Mouse (Mus musculus) fibroblast of lung, adult 2 months (primary cell): Measurements from ENCODE around the gene Hadh.

Source experiments
- DNase-seq: peaks from one replicate; pipeline ENCODE4 v3.0.0-alpha.2; 2011; ENCODE audit warnings: low read depth

Hadh gene

DNA sequence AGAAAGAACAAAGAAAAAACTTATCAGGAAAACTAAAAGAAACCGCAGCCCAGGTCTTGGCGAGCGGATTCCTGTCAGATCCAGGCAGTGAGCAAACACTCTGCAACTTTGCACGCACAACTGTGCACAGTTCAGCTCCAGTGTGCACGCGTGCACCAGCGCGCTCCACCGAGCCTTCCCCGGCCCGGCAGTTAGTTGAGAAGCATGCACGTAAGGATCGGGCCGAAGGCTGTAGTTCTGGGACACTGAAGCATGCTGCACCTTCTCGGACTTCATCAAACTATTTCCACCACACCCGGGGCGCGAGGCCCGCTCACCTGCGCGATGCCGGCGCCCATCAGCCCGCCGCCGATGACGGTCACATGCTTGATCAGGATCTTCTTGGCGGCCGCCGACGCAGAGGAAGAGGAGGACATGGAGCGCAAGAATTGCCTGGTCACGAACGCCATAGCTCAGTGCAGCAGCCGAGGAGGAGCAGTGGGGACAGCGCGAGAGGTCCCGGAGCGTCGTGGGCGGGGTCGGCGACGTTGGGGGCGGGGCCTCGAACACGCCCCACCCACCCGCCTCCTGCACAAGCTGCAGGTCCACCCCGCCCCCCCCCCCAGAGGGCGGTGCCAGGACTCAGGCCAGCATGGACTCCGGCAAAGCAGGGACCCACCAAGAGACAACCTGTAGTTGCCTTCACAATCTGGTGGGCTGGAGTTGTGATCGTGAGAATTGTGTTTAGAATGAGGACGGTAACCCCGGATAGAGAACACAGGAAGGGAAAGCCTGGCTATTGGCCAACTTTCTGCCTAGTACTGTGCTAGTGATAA is at the start of gene Hadh:
Gene Hadh (minus strand): TSS at position 543 of the 815 bp plus-strand sequence.
- DNase-seq, result peak; percentile 58

DNA sequence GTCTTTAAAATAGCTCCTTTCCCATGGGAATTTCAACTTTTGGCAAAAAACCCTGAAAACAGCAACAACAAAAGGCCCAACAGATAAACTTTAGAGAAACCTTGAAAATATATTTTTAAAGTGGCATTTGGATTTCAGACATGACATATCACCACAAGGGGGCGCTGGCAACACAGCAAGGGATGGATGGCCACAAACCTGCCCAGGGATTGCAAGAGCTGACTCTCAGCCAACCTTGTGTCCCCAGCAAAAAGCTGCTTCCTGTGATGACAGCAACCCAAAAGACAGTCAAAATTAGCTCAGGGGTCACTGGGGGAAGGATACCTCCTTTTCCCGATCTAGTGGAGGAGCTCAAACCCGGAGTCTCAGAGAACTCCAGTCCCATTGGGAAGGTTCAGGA is 48.3 kb upstream of the Hadh start:
- DNase-seq, result peak; percentile 36

DNA sequence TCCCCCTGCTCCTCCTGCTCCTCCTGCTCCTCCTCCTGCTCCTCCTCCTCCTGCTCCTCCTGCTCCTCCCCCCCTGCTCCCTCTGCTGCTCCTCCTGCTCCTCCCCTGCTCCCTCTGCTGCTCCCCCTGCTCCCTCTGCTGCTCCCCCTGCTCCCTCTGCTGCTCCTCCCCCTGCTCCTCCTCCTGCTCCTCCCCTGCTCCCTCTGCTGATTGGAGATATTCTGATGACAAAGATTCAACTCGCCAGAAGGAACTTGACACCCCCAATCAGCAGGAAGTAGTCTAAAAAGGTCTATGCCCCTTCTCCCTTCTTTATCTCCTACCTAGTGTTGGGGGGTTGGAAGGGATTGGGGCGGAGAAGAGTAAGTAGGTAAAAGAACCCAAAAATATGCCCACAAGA is 46.3 kb upstream of the Hadh start:
- DNase-seq, result no peak

DNA sequence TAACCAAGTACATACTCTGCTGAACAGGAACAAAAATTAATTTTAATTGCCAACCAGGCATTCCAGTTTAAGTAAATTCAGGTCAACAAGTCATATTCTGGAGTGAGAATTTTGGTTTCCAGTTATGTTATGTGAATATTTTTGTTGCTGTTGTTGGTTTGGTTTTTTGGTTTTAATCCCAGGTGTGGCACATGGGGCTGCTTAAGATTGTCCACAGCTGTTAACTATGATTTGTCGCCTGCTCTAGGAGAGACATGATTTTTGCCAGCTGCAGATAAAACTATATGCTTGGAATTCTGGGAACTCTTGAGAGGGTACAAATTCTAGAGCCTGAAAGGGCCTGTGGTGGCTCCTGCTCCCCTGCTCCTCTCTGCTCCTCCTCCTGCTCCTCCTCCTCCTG is 45.2 kb upstream of the Hadh start:
- DNase-seq, result no peak

DNA sequence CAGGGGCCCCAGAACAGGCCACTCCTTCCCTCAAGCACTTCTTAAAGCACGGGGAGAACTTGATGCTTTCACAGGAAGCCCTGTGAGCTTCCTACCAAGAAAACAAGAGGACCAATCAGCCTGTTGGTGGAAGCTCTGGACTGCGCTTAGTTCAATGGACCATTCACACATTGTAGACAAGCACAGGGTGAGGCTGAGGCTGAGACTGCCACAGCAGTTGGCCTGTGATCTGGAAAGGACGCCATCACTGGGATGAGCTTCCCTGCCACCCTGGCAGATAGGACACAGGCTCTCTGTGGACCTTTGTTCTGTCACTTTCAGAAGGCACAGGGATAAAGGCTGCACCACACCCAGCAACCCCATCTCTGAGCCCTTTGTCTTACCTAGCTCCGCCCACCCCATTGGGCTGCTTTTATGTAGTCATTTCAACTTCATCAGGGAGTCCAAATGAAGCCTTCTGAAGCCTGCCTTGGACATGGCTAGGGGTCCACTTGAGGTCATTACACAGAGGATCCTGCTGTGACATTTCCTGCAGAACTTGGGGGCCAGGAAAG is 44.1 kb upstream of the Hadh start:
- DNase-seq, result no peak

DNA sequence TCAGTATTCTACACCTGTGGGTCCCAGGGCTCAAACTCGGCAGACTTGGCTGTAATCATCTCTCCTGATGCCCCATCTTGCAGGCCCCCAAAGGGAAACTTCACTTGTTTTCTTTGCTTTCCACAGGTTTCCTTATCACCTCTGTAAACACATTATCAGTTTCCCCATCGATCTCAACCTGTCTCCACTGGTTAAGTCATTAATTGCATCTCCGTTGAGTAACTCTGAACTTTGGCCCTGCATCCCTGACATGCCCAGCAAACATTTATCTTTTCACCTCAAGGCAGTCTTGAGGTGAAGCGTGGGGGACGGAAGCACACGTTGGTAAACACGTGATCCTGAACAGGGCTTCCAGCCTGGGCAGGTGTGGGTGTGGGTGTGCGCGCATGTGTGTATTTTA is 40.4 kb upstream of the Hadh start:
- no peak for DNase-seq

DNA sequence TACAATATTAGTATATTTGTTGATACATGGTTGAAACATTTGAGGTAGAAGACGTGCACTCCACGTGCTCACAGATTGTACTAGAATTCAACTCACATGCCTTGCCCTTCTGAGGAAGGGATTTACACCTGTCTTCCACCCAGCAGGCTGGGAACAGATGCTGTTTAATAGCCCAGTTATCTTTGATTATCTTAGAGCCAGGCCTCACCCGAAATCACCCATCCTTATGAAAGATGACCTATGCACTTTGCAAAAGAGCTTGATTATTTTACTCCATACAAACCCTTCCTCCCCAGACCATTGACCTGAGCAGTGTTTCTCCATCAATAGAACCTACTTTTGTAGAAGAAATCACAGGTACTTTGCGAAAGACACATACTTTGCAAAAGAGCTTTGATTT is 38.7 kb upstream of the Hadh start:
- no peak for DNase-seq

DNA sequence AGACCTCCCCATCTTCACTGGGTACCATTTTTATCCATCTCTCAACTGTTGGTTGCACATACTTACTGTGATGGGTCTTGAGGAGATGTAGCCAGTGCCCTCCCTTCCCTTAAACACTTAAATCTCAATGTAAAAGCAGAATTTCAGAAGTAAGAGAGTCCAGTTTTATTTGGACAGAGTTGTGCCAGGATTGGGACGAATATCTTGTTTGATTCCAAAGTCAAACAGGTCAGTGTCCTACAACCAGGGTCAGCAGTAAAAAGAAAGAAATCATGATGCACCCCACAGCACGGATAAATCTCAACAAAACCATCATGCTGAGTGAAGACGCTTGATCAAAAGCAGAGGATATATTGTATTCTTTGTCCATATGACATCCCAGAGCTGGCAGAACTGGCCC is 35.9 kb upstream of the Hadh start:
- DNase-seq, result no peak

DNA sequence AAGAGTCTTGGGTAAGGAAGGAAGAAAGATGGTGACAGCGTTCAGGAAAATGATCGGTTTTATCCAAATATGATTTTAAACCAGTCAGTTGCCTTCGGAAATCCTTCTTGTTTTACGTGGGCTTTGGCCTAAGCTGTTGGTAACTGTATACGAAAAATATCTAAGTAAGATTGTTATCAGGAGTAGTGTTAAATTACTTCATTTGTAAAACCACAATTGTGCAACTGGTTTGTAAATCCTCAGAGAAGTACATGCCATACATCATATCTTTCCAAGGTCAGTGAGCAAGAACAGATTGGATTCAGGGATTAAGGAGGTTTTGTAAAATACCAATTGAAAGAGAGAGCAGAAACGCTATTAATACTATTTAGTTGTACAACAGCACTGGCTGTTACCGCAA is 34.4 kb upstream of the Hadh start:
- no peak for DNase-seq

DNA sequence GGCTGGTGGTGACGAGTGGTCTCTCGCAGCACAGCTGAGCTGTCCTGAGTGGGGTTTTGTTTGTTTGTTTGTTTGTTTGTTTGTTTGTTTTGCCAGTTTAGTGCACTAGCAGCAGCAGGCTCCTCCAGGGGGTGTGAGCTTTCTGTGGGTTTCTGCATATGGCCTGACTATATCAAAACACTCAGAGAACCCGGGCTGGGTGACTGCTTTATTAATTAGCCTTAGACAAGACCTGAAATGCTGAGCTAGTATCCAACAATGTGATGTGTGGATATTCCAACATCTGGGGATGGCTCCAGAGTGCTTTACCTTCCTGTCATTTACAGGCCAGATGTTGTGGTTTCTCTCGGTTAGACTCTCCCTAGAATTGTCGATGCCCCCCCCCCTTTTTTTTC is 31.4 kb upstream of the Hadh start:
- no peak for DNase-seq

DNA sequence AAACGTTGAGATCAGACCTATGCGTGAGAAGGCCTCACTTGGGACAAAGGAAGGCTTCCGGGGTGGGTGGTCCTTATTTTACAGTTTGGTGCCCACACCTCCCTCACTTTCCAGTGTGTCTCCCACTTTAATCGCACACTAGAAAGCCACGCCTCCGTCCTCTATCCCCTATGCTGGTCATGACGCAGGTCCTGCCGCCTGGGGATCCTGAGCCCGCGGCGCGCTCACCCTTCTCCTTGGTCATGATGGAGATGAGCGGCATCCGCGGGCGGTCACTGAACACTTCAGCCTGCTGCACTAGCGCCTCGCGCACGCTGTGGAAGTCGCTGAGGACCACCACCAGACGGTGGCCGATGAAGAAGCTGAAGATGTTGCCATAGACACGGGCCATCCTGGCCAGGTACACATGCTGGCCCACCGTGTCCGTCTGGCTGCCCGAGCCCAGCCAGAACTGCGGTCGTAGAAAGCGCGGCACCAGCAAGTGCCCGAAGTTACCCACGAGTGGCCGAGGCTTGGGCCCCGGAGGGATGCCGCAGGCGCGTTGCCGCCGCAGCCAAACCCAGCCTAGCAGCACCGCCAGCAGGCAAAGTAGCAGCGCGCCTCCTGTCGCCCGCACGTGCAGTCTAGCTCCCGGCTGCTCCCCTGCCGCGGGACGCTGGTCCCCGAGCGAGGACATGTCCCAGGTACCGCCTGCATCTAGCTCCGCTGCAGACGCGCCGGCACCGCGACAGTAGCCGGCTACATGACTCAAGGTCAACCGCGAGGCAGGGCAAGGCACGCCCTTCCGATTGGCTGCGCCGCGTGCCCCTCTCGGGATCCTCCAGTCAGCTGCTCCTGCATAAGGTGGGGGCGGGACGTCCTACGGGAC is 30.8 kb upstream of the Hadh start, which contains the start of gene Cyp2u1:
Gene Cyp2u1 (minus strand): TSS at position 776 of the 868 bp plus-strand sequence.
- peak; percentile 75 for DNase-seq

DNA sequence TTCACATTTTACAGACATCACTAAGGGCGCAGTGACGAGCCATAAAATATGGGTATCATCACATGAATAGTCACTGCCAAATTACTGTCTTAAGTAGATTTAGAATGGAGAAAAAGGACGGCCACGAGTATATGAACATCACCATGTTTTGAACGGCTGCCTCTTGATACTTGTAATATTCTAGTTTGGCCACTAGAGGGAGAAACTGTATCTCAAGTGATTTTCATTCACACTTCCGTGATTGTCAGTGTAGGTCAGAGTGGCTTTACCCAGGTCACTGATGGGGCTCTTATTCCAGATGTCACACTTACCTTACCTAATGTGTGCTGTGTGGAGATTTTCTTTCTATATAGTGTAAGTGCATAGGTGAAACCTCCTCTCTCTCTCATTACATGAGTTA is 28.0 kb upstream of the Hadh start:
- no peak for DNase-seq

DNA sequence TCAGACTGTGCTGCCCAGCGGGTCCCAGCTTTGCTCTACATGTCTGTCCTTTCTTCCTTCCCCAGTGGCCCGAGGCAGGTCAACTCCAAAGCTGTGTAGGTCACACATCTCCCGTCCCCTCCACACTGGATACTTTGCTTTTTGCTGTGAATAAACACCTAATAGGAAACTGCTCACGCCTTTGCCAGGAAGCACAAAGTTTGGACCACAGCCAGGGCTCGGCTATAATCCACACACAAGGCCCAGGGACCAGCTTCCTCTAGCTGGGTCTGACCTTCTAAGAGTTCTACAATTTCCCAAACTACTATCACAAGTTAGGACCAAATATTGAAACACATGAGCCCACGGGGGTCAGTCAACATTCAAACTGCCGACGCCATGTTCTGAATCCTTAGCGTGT is 27.2 kb upstream of the Hadh start:
- DNase-seq, result no peak

DNA sequence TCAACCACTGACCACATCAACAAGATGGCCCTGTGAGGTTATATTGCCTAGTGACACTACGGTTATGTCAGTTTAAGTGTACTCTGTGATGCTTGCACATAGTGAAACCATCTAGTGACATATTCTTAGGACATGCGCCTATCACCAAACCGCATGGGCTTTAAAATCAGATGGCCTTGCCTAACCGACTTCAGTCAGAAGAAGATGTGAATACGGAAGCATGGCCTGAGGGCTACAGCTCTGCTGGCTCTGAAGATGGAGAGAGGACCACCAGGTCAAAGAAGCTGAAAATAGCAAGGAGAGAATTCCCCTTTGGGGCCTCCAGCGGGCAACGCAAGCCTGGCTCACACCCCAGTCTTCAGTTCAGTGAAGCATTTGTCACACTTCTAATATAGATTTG is 25.0 kb upstream of the Hadh start:
- DNase-seq, result no peak

DNA sequence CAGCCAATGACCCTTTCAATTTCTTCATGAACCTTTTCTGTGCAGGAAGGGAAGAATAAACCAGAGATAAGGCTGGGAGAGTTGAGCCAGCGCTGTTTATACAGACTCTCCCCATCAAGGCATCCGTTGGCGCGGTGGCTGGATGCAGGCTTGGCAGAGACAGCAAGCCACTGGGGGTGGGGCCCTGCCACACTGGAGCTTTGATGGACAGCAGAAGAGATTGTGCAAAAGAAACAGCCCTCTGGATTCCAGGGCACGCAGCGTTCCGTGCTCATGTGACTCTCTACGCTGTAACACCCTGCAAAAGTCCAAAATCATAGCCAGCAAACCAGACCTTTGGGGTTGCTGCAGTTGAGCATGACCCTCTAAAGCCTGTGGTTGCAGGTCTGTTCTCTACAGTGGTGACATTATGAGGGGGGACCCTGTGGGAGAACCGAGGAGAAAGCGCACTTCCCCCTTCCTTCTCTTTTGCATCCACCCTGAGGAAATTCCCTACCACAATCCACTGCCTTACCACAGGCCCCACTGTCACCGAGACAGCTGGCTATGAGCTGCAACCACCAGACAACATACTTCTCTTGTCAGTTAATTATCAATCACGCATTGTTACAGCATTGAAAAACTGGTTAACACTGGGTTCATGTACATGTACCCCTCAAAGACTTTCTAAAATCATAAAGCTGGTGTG is 23.8 kb upstream of the Hadh start:
- DNase-seq, result no peak

DNA sequence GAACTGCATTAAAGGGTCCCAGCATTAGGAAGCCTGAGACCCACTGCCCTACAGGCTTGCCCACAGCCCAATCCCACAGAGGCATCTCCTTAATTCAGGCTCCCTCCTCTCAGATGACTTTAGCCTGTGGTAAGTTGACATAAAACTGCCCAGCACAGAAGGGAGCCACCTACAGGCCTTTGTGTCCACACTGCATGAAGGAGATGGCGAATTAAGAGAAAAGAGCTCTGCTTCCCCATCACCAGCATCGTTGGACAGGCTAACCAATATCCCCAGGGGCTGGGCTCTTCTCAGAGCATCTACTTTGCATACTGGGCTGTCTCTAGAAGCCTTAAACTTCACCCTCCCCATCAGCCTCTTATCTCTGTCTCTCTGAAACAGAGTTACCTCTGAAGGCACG is 22.6 kb upstream of the Hadh start:
- DNase-seq, result no peak

DNA sequence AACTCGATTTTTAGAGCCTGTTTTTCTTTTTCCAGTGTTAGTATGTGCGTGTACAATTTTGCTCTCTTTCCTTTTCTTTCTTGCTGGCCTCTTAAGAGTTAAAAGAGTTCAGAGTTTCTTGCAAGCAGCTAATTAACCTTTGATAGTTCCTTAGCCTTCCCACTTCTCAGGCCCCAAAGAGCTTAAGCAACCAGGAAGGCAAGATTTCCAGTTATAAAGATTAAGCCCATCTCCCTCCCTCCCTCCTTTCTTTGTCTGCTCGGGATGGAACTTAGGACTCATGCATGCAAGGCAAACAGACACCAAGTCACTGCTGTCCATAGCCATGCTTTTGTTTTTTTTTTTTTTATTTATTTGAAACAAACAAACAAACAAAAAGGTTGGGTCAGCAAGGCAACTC is 21.1 kb upstream of the Hadh start:
- no peak for DNase-seq

DNA sequence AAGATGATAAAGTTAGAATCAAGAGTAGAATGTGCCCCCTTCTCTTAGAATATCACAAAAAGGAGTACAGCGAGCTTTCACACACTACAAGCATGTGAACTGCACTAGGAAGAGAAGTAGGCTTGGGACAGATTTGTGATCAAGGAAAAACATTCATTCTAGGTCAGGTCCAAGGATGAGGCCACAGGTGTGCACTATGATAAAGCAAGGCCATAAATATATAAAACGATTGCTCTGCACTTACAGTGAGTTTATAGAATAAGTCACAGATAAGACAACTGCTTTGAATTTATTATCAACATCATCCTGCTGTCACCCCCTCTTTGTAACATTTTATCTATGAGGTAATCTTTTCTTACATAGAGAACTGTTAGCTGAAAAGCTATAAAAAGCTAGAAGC is 20.4 kb upstream of the Hadh start:
- DNase-seq, result no peak

DNA sequence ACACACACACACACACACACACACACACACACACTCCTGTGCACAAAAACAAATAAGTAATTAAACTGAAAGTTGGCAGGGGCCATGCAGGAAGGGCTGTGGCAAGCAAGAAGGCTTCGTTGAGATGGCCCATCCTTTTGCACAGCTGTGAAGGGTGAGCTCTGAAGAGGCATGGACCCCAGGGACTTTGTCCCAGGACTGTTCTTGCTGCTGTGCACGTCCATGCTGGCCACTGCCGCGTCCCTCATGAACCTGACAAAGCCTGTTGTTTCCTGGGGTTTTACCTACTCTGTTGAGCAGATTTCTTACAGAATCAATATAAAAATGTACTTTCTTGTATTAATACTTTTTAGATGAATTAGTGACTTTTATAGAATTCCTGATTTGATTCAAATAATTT is 20.0 kb upstream of the Hadh start:
- DNase-seq, result no peak

DNA sequence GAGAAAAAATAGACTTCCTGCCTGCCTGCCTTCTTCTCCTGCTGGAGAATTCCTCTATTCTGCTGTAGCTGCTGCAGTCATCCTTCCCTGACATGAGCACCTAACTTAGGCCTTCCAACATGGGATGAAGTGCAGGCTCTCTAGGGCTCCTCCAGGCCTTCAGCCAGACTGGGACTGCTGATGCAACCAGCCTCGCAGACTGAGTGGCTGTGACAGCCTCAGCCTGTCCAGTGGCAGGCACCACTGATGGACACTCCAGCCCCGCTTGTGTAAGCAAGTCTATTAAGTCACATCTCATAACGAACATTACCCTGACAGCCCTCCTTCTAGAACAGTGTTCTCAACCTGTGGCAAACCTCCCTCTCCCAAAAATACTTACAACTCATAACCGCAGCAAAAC is 2.2 kb upstream of the Hadh start:
- DNase-seq, result no peak

DNA sequence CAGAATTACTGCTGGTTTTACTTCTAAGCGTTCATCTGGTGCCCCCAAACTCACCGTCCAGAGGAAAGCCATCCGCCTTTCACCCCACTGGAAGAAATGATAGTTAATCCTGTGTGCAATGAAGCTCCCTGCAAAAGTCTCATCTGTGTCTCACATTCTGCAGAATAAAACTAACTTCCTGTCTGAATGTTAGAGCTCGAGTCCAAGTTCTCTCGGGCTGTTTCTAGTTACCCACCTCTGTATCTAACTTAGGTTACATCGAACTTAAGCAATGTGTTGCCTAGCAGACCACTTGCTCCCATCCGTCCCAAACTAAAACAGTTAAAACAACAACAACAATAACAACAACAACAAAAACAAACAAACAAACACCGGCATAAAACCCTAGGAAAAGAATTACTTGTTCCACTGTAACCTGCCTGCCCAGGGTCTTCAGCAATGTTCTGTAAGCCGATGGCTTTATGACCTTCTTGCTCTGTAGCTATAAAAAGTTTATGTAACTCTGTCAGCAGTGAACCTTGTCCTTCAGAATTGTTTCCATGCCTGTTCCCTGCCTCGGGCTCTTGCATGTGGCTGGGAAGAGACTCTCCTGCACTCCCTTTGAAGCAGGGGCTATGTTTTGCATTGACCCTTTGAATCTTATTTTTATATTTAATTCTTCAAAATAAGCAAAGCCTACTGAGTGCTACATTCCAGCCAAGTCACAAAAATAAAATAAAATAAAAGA is 636 bp upstream of the Hadh start:
- no peak for DNase-seq

DNA sequence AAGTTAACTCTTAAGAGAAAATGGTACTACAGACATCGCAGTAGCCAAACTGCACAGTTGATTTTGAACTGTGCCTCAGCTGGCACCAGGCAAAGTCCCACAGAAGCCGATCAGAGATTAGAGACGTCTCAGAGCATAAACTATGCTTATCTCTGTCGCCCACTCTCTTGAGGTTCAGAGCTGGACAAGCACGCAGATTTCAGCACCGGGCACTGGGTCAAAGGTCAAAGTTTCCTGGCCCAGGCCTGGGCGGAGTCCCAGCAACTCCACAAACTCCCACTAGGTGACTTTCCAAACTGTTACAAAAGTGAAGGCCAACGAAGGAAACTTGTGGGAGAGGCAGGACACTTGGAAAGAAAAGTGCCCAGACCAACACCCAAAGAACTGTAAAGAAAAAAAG is 744 bp downstream of the Hadh start:
- peak; percentile 36 for DNase-seq
